Mouse (Mus musculus) forebrain, postnatal 0 days (tissue): Measurements from ENCODE around the gene Mettl24. TPM values are rescaled to one million over a fixed set of nuclear protein-coding genes. Genes with fewer than 3 reads are reported as not detected.
A peak's percentile ranks its signal among the peaks of the same experiment; 100 is the strongest.

ENCODE experiments used
- ATAC-seq: fragments of 200-750 bp; cut with Nextera tagmentation; 2 replicates; pipeline ENCODE4 v1.8.0; 2017; ENCODE audit warnings: mild to moderate bottlenecking, moderate library complexity
- DNase-seq: peaks from one replicate; pipeline ENCODE4 v3.0.0-alpha.2; 2015
- H3K27ac ChIP-seq: fragments of 300-500 bp; sonication (generic); 2 replicates; pipeline ENCODE4 v1.5.1; 2014; ENCODE audit warnings: low read depth, mild to moderate bottlenecking, antibody characterized with exemption, low read length, moderate library complexity, mixed read lengths
- H3K27me3 ChIP-seq: fragments of 300-500 bp; sonication (generic); 2 replicates; pipeline ENCODE4 v1.6.1; 2014; ENCODE audit warnings: mild to moderate bottlenecking, low read length, mixed read lengths; ENCODE audit not compliant: insufficient read depth
- H3K36me3 ChIP-seq: fragments of 300-500 bp; sonication (generic); 2 replicates; pipeline ENCODE4 v1.6.1; 2014; ENCODE audit warnings: mild to moderate bottlenecking, moderate library complexity; ENCODE audit not compliant: insufficient read depth
- H3K4me1 ChIP-seq: fragments of 300-500 bp; sonication (generic); 2 replicates; pipeline ENCODE4 v1.6.1; 2014; ENCODE audit warnings: antibody characterized with exemption; ENCODE audit not compliant: insufficient read depth
- H3K4me2 ChIP-seq: fragments of 300-500 bp; sonication (generic); 2 replicates; pipeline ENCODE4 v1.6.1; 2014; ENCODE audit warnings: low read depth, mild to moderate bottlenecking, moderate library complexity
- H3K4me3 ChIP-seq: fragments of 300-500 bp; sonication (generic); 2 replicates; pipeline ENCODE4 v1.5.1; 2014; ENCODE audit warnings: low read depth, low read length, mixed read lengths
- H3K9ac ChIP-seq: fragments of 300-500 bp; sonication (generic); 2 replicates; pipeline ENCODE4 v1.6.1; 2014; ENCODE audit warnings: mild to moderate bottlenecking
- H3K9me3 ChIP-seq: fragments of 300-500 bp; sonication (generic); 2 replicates; pipeline ENCODE4 v1.6.1; 2016; ENCODE audit warnings: low read length
- CTCF ChIP-seq: sonication (generic); IDR thresholded peaks from 2 replicates; pipeline ENCODE4 v1.5.1; 2016; ENCODE audit warnings: antibody characterized with exemption, control low read depth, low read depth
- WGBS: fragments of 180-500 bp; shearing (Covaris S2); extraction: QIAGEN DNeasy Blood & Tissue Kit; methylation state at CpG from one replicate; pipeline ENCODE4 v1.1.7; 2014; 5-methylcytosine and 5-hydroxymethylcytosine counted together
- polyA plus RNA-seq: library from polyadenylated mRNA; unstranded; fragments of >200 nt; fragmentation: Nextera tagmentation; extraction: Ambion mirVana; gene quantifications from 2 replicates; pipeline ENCODE4 v1.2.1, GENCODE M21; 2015
- total RNA-seq: library from RNA; depleted of rRNA; stranded (reverse); fragments of >200 nt; gene quantifications from 2 replicates; pipeline ENCODE4 v1.2.3, GENCODE M21; 2014

Gene Mettl24
- total and polyA plus RNA-seq, 2 experiments from 2014 or later: 0.77 TPM; not detected in 1

DNA sequence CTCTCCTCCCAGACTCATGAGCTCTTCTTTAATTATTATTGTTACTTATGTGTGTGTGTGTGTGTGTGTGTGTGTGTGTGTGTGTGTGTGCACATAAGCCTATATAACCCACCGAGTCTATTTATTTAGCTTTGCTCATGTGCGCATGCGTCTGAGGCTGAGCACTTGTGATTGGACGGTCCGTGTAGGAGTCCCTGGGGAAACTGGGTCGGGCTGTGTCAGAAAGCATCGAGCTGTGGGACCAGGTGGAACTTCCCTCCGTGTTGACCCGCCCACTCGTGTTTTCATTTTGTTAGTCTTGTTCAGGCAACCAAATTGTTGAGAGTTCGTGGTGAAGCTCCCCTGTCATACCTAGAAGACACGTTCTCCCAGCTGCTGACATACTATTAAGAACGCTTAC is 35.3 kb downstream of the Mettl24 start:
- no peak overlapping the region for H3K4me2 ChIP-seq
- H3K4me3 ChIP-seq: no peak overlapping the region
- WGBS: 96% methylated on average over 13 of the region's 13 CpGs
- DNase-seq (no peak), ATAC-seq (no peak)
- H3K4me1 ChIP-seq: no peaks in the 10 kb centered on the region
- H3K27me3 ChIP-seq: no peaks in the 10 kb centered on the region
- no peak overlapping the region for H3K9ac ChIP-seq
- H3K9me3 ChIP-seq: no peaks in the 10 kb centered on the region
- no peak overlapping the region for H3K27ac ChIP-seq
- TF ChIP-seq CTCF: no peak
- H3K36me3 ChIP-seq: no peaks in the 10 kb centered on the region

DNA sequence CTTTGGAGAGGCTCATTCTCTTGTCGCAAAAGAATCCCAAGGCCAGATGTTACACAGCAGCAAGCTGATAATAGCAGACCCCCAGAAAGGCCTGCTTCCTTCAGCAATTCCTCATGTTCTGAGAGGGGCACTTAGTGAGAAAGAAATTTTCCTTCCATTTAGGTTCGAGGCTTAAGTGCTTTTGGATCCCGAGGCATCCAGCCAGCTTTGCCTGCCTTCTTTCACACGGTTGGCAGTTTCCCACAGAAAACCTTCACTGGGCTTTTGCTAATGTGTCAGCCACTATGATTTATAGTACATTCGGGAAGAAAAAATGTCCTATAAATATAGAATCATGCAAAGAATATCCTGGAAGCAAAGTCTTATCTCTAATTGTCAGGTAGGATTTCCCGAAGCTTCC is 36.0 kb downstream of the Mettl24 start:
- ATAC-seq (no peak), DNase-seq (no peak)
- TF ChIP-seq CTCF: no peak
- Histone ChIP-seq H3K36me3 (no peaks in the 10 kb centered on the region), H3K4me3 (no peak overlapping the region), H3K9me3 (no peaks in the 10 kb centered on the region), H3K4me1 (0 out of 2 replicates have a peak, but pooled peaks cover 1% of the 10 kb centered on the region), H3K4me2 (no peak overlapping the region), H3K27me3 (no peaks in the 10 kb centered on the region), H3K27ac (no peak overlapping the region), H3K9ac (no peak overlapping the region)
- WGBS: 51% methylated on average over 6 of the region's 6 CpGs

DNA sequence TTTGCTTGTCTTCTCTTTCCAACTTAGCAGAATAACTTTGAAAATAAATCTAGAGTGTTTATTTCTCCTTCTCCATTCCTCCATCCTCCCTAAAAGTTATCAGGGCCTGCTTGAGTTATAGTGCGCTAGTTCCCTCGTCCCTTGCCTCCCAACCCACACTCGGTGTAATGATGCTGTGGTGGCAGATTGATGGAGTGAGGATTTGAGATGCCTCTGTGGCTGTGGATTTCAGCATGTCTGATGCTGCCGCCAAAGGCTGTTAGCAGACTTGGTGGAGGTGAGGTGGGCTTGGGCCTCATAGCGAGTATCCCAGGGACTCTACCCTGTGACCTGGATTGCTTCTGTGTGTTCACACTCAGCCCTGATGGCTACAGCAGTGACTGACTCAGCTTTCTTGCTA is 37.8 kb downstream of the Mettl24 start:
- Histone ChIP-seq H3K9me3 (no peaks in the 10 kb centered on the region), H3K36me3 (no peaks in the 10 kb centered on the region), H3K27me3 (no peaks in the 10 kb centered on the region), H3K27ac (no peak overlapping the region), H3K4me2 (no peak overlapping the region), H3K4me1 (0 out of 2 replicates have a peak, but pooled peaks cover 5% of the 10 kb centered on the region), H3K9ac (no peak overlapping the region), H3K4me3 (no peak overlapping the region)
- WGBS: 84% methylated on average over 5 of the region's 5 CpGs
- no peak for TF ChIP-seq CTCF
- ATAC-seq (no peak), DNase-seq (no peak)

DNA sequence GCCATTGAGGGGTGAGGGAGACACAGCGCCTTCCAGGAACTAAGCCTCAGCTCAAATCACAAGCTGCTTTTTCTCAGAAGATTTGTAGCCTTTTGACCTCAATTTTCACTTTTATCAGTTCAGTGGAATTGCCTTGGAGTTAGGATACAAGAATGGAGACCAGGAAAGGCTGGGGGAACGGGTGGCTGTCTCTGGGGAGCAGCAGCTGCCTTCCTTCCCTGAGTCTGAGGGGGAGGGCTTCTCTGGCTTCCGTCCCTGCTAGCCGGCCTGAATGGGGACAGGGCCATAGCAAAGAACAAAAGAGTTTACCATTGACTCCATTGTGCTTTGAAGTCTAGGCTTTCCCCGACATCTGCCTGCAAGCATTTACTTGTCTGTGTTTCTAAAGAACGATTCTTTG is 41.3 kb downstream of the Mettl24 start:
- no peaks in the 10 kb centered on the region for H3K27me3 ChIP-seq
- no peaks in the 10 kb centered on the region for H3K9me3 ChIP-seq
- peaks cover 16% of the 10 kb centered on the region; the same call in 1 of the 2 replicates for H3K4me1 ChIP-seq
- no peak overlapping the region for H3K9ac ChIP-seq
- no peak for ATAC-seq
- DNase-seq: no peak
- H3K4me3 ChIP-seq: no peak overlapping the region
- H3K27ac ChIP-seq: no peak overlapping the region
- WGBS: 28% methylated on average over 6 of the region's 6 CpGs
- H3K36me3 ChIP-seq: no peaks in the 10 kb centered on the region
- no peak for TF ChIP-seq CTCF
- no peak overlapping the region for H3K4me2 ChIP-seq

DNA sequence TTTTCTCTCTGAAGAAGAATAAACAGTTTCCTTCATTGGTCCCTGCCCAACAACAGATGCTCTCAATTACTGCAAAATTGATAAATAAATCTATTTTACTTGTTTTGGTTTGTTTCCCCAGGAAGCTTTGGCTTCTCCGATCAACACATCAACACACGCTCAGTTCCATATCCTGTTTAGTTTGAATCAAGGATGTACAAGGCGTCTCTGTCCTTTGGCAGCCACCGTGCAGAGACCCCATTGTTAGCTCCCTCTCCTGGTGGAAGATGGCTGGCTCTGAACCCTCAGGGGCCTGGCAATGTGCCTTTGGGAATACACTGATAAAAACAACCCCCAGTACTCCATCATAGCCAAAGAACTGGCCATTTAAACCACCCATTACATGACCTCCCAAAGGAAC is 42.0 kb downstream of the Mettl24 start:
- no peak overlapping the region for H3K4me2 ChIP-seq

DNA sequence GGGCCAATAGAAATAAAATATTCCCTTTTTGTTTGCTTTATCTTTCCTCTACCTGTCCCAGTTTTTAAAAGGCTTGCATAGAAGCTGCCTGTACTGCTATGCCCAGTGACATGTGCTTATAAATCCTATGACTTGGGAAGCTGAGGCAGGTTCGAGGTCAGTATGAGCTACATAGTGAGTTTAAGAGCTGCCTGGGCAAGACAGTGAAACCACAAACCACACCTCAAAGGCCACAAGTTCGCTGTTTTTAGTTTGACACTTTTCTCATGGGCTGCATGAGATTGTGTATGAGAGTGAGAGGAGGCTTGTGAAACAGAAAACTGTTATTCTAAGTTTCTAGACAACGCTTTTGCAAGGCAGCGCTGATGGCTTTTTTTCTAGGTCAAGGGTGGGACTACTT is 42.4 kb downstream of the Mettl24 start:
- no peak overlapping the region for H3K4me2 ChIP-seq
- peaks cover 16% of the 10 kb centered on the region; the same call in 1 of the 2 replicates for H3K4me1 ChIP-seq
- 85% methylated on average over 4 of the region's 4 CpGs for WGBS
- no peak overlapping the region for H3K27ac ChIP-seq
- no peaks in the 10 kb centered on the region for H3K27me3 ChIP-seq
- ATAC-seq: no peak
- no peak overlapping the region for H3K9ac ChIP-seq
- TF ChIP-seq CTCF: no peak
- no peak overlapping the region for H3K4me3 ChIP-seq
- no peaks in the 10 kb centered on the region for H3K9me3 ChIP-seq
- H3K36me3 ChIP-seq: no peaks in the 10 kb centered on the region
- no peak for DNase-seq

More for the DNA sequence above, 42.0 kb downstream of the Mettl24 start:
- Histone ChIP-seq H3K4me1 (peaks cover 16% of the 10 kb centered on the region; the same call in 1 of the 2 replicates), H3K9ac (no peak overlapping the region), H3K9me3 (no peaks in the 10 kb centered on the region), H3K27ac (no peak overlapping the region), H3K27me3 (no peaks in the 10 kb centered on the region), H3K36me3 (no peaks in the 10 kb centered on the region), H3K4me3 (no peak overlapping the region)
- WGBS: 40% methylated on average over 4 of the region's 4 CpGs
- DNase-seq (no peak), ATAC-seq (no peak)
- peak; percentile 24 for TF ChIP-seq CTCF

DNA sequence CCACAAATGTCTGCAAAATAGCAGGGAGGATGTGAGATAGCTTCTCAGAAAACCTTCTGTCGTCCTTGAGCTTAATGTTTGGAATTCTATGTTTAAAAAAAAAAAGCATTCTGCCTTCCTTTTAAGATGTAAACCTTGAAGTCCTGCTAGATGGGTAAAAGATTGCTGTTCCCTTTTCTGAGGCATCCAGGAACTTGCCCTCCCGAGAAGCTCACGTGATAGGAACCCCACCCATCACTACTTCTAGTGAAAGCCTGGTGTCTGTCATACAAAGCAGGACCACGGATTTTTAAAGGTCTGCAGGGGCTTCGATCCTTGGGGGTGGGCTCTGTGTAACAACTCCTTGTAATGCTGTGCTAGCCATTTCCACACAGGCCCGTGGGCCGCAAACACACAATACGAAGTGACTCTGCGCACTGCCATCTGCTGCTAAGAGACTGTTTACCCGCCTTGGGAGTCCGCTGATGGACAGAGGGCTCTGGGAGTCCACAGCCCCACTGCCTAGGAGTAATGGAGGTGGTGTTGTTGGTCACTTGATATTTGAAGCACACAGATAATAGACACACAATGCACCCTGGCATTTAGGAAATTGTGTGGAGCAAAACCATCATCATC is 43.3 kb downstream of the Mettl24 start:
- no peaks in the 10 kb centered on the region for H3K9me3 ChIP-seq
- H3K4me3 ChIP-seq: no peak overlapping the region
- no peak for TF ChIP-seq CTCF
- H3K36me3 ChIP-seq: no peaks in the 10 kb centered on the region
- H3K4me2 ChIP-seq: no peak overlapping the region; the same call in 1 of the 2 replicates
- ATAC-seq: peak; percentile 29; the same call in 1 of the 2 replicates
- DNase-seq: no peak
- 45% methylated on average over 11 of the region's 11 CpGs for WGBS
- no peaks in the 10 kb centered on the region for H3K27me3 ChIP-seq
- peak overlapping the region; percentile 48; the same call in 1 of the 2 replicates for H3K27ac ChIP-seq
- H3K4me1 ChIP-seq: peaks cover 16% of the 10 kb centered on the region; the same call in 1 of the 2 replicates
- no peak overlapping the region for H3K9ac ChIP-seq
